Mouse (Mus musculus) lung, adult 2 months (tissue): ENCODE measurements around the gene Stk17b.

Source experiments
- CTCF ChIP-seq: fragments of 200-500 bp; IDR thresholded peaks from 2 replicates; pipeline ENCODE4 v1.5.1; 2011; ENCODE audit warnings: mild to moderate bottlenecking, low read length, control low read depth; ENCODE audit not compliant: insufficient read depth
- POLR2A ChIP-seq: fragments of 200-500 bp; IDR thresholded peaks from 2 replicates; pipeline ENCODE4 v1.6.1; 2011; ENCODE audit warnings: low read depth, mild to moderate bottlenecking, control low read depth, low read length, borderline replicate concordance; ENCODE audit errors: extremely low read depth

GRCm38 (mm10) chr1:53797811-53798210, 12.8 kb upstream of the Stk17b start:
- no peak for TF ChIP-seq CTCF
- no peak for TF ChIP-seq POLR2A
